Mouse (Mus musculus) natural killer cell, adult 2 months (primary cell): Measurements from ENCODE around the gene Sgcd.
"Not testable (repeated sequence)": the region's sequence is repeated elsewhere in the genome, so short reads cannot be mapped to it uniquely, and the experiment has no call there.

Experiments used
- DNase-seq, 2 experiments: peaks; one replicate each; pipeline ENCODE4 v3.0.0; 2022; ENCODE audit warnings: low spot score in 2 of 2

The Sgcd gene

DNA sequence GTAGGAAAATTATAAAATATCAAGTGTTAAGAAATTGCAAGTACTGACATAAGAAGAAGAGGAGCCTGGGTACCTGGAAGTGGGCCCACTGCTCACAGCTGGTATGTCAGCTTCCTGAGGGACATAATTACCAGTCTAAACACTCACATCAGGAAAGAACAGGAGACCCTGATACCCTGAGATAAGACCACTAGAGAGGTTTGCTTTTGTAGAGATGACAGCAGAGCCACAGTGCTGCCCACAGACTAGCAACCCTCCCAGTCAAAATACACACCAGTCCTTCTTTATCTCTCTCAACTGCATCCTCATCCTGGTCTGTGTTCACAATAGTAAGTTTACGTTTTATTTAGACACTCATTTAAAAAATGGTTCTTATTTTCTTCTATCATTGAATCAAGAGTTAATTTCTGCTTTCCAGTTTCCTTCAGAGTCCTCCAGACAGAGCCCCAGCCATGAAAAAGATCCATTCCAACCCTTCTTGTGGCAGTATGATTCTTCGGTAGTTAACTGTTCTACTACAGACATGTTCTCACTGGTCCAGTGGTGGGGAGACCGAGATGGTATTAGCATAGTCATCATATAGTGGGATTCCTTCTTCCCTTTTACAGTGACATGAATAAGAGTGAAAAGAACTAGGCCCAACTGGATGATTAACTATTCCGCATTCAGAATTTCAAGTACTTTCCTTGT, 211.4 kb downstream of the Sgcd start:
- DNase-seq = no peak

DNA sequence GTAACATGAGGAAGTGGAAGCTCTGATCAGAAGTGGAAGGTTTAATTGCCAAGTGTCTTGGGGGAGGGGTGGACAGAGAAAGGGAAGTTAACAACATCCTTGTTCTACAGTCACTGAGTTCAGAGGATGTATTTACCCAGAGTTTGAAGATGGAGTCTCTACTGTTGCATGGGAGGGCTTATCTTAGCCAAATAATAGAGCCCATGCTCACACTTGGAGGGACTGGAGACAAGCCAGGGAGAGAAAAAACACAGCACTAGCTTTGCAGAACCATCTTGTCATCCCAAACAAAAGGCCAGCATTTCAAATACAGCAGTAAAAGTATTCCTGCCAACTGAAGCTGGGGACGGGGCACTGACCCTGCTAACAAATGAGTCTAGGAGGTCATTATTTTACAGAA, 212.8 kb downstream of the Sgcd start:
- DNase-seq = no peak

DNA sequence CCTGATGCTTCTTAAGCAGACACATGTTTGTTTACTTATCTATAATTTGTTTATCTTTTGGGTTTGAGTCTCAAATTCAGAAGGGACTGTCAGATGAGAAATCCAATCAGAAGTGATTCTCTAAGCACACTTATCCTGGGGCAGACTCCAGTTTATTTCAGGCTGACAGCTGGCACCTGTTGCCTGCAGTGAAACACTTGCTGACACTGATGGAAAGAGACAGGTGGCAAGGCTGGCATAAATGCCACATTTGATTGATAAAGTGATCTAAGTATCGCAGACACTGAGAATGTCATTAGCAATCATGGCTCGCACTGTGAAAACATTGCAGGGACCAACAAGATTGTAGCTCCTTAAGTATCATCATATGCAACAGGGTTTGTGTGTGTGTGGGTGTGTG, 222.9 kb downstream of the Sgcd start:
- DNase-seq = no peak

- DNase-seq = not testable (repeated sequence)
Measured at GRCm38 (mm10) chr11:47763569-47763968, 225.2 kb downstream of the Sgcd start.

DNA sequence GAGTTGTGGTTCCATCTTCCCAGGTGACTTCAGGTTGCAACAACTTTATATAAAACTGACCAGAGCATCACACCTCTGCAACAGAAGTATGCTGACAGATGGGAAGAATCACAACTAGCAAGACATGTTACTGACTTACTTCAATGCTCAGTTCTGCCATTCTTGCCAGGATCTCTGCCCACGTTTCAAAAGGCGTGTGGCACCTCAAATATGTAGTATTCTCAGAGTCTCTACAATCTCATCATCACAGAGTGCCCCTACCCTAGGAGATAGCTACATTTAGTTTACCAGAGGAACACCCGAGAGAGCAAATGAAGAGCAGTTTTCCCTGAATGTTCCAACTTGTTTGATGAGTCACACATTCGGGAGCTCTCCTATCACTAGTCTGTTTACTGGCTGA, 229.8 kb downstream of the Sgcd start:
- no peak for DNase-seq

DNA sequence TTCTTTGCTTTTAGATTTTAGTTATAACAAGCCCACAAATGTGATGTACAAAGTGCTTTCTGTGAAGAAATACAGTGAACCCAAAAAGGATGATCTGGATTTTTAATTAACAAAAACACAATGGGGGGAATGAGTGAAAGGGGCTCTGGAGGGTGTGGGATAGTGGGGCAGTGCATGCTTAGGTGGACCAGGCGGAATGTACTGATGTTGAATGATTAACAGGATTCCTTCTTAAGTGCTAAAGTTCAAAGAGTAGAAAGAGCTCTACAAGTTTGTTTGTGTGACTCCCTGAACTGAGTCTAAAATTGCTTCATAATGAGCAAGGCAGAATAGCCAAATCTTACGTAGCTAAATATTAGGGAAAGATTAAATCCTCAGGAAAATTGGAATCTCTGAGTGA, 246.0 kb downstream of the Sgcd start:
- DNase-seq = no peak

GRCm38 (mm10) chr11:47704930-47705787, 283.6 kb downstream of the Sgcd start:
- no peak for DNase-seq

GRCm38 (mm10) chr11:47695611-47696010, 293.2 kb downstream of the Sgcd start:
- no peak for DNase-seq

- no peak for DNase-seq
Measured at GRCm38 (mm10) chr11:47658135-47658534, 330.6 kb downstream of the Sgcd start.

GRCm38 (mm10) chr11:47645911-47646310, 342.9 kb downstream of the Sgcd start:
- DNase-seq = no peak

- DNase-seq = no peak
Measured at GRCm38 (mm10) chr11:47641567-47642259, 347.1 kb downstream of the Sgcd start.

DNA sequence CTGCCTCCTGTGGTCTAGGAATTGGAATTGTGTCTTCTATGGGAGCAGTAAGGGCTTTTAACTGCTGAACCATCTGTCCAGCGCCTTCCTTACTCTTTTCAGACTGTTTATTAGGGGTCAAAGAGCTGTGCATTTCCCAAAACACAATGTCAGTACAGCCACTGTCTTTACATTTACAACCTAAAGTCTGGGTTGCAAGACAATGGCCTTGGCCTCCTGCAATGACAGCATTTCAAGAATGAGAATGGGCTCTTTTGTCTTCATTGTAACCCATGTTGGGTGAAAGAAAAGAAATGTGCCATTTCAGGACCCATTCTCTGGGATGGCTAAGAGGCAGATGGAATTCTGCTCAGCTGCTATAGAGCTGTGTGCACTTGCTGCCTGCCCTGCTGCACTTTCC, 348.2 kb downstream of the Sgcd start:
- no peak for DNase-seq

DNA sequence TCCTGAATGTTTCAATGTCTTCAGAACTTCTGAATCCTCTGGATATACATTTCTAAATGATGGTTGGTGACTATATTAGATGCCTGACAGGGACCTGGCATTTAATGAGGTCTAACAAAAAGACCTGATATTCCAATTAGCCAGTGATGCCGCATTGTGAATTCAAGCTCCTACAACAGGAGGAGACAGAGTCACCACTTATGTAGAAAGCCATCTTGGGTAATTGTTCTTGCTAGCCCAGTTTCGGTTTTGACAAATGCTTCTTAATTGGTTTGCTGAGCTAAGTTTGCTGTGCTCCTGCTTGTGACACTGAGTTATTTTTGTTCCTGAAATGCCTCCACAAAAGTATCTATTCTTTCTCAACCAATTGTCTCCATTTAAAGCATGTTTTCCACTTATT, 358.6 kb downstream of the Sgcd start:
- no peak for DNase-seq

DNA sequence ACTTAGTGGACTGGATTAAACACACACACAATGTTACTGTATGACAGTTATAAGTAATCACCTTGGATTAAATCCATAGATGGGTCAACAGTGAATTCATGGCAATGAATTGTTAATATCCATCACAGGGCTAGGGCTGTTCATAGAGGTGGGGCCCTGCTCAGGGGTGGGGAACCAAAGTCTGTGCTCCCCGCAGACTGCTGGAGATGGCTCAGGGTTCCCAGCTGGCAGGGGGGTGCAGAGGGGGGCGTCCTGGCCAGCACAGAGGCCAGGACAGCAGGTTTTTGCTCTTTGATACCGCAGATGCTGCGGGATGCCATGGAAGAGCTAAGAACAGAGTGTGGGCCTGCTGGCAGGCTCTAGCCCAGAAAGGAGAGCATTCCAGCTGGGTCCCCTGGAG, 378.9 kb downstream of the Sgcd start:
- DNase-seq = no peak

GRCm38 (mm10) chr11:47574635-47575034, 414.1 kb downstream of the Sgcd start:
- no peak for DNase-seq

- DNase-seq = no peak
Measured at GRCm38 (mm10) chr11:47568488-47568887, 420.3 kb downstream of the Sgcd start.

DNA sequence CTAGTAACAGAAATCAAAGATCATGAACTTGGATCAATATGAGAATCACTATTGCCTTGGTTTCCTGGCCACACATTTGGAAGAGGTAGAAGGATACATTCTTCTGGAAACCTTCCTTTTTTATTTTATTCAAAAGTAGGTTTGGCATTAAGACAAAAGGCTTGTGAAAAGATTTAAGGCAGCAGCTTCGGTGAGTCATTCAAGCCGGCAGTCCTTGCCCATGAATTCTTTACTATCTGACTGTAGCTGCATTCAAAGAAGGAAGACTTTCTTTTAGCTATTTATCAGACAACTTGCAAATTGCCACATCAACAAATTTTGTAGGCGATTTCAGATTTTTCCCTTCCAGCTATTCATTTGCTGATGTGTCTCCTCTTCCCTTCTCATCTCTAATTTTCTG, 422.6 kb downstream of the Sgcd start:
- no peak for DNase-seq

GRCm38 (mm10) chr11:47524845-47525244, 463.9 kb downstream of the Sgcd start:
- no peak for DNase-seq

GRCm38 (mm10) chr11:47508047-47508446, 480.7 kb downstream of the Sgcd start:
- no peak for DNase-seq

GRCm38 (mm10) chr11:47503236-47503635, 485.5 kb downstream of the Sgcd start:
- DNase-seq = not testable (repeated sequence)

- no peak for DNase-seq
Measured at GRCm38 (mm10) chr11:47473493-47474230, 515.1 kb downstream of the Sgcd start.

GRCm38 (mm10) chr11:47460700-47461099, 528.1 kb downstream of the Sgcd start:
- not testable (repeated sequence) for DNase-seq
